Mouse (Mus musculus): ENCODE results near the gene Slc12a6.

GRCm38 (mm10) chr2:112309161-112309600 lies 43.6 kb downstream of the Slc12a6 start:
- TF ChIP-seq POLR2A (IDR thresholded peaks at IDR 0.05; ENCODE audit: borderline replicate concordance, extremely low read depth, low read depth, low read length) (no peak), CTCF (IDR thresholded peaks at IDR 0.05; ENCODE audit: insufficient read depth, low read length) (no peak)

Data from lung, adult 2 months (tissue).